Mouse (Mus musculus) bone marrow, adult 2 months (tissue): Measurements from ENCODE around the gene Ifitm3.

Source experiments
- CTCF ChIP-seq: fragments of 200-500 bp; IDR thresholded peaks from 2 replicates; pipeline ENCODE4 v1.5.1; 2011; ENCODE audit warnings: low read length, control low read depth; ENCODE audit not compliant: control insufficient read depth, insufficient read depth
- POLR2A ChIP-seq: fragments of 200-500 bp; IDR thresholded peaks from 2 replicates; pipeline ENCODE4 v1.6.1; 2011; ENCODE audit warnings: low read depth, mild to moderate bottlenecking, control low read depth, low read length, borderline replicate concordance; ENCODE audit not compliant: control insufficient read depth

GRCm38 (mm10) chr7:140998853-140999700 is 11.5 kb downstream of the Ifitm3 start:
- TF ChIP-seq CTCF = no peak
- TF ChIP-seq POLR2A = no peak
